Mouse (Mus musculus): ENCODE results near the gene Hsd17b14. TPM values are rescaled to one million over a fixed set of nuclear protein-coding genes. Genes with fewer than 3 reads are reported as not detected.

The Hsd17b14 gene
- polyA plus RNA-seq, 1 experiment from 2014 or later = 1.4 TPM

GRCm38 (mm10) chr7:45574472-45575379 is 20.0 kb downstream of the Hsd17b14 start:
- Histone ChIP-seq H3K27ac (ENCODE audit: low read length) (no peak overlapping the region), H3K27me3 (replicated peaks; ENCODE audit: insufficient read depth, low read length) (no peaks in the 10 kb centered on the region), H3K4me1 (ENCODE audit: insufficient read depth, low read depth, low read length) (peaks cover 11% of the 10 kb centered on the region), H3K36me3 (ENCODE audit: insufficient read depth, low read length) (peaks cover 5% of the 10 kb centered on the region; the same call in 1 of the 2 replicates), H3K4me3 (ENCODE audit: low read depth, low read length) (no peak overlapping the region), H3K4me2 (replicated peaks; ENCODE audit: low read depth, low read length) (no peak overlapping the region), H3K9ac (replicated peaks; ENCODE audit: low read depth) (no peak overlapping the region), H3K9me3 (ENCODE audit: low read length) (no peaks in the 10 kb centered on the region)
- ATAC-seq = no peak
- no peak for TF ChIP-seq EP300 (IDR thresholded peaks at IDR 0.05)
- no peak for TF ChIP-seq CTCF (IDR thresholded peaks at IDR 0.05)
- 82% methylated on average over 15 of the region's 15 CpGs for WGBS
- DNase-seq (ENCODE audit: low spot score) = no peak

- Histone ChIP-seq H3K27me3 (replicated peaks; ENCODE audit: insufficient read depth, low read length) (no peaks in the 10 kb centered on the region), H3K4me3 (ENCODE audit: low read depth, low read length) (no peak overlapping the region), H3K4me1 (ENCODE audit: insufficient read depth, low read depth, low read length) (no peaks in the 10 kb centered on the region), H3K27ac (ENCODE audit: low read length) (no peak overlapping the region), H3K4me2 (replicated peaks; ENCODE audit: low read depth, low read length) (no peak overlapping the region), H3K9ac (replicated peaks; ENCODE audit: low read depth) (no peak overlapping the region), H3K36me3 (ENCODE audit: insufficient read depth, low read length) (no peaks in the 10 kb centered on the region), H3K9me3 (ENCODE audit: low read length) (no peaks in the 10 kb centered on the region)
- no peak for ATAC-seq
- TF ChIP-seq EP300 (IDR thresholded peaks at IDR 0.05) = no peak
- no peak for TF ChIP-seq CTCF (IDR thresholded peaks at IDR 0.05)
- 91% methylated on average over 6 of the region's 6 CpGs for WGBS
- DNase-seq (ENCODE audit: low spot score) = no peak
Measured at GRCm38 (mm10) chr7:45585923-45586322, 31.2 kb downstream of the Hsd17b14 start.

- H3K4me3 ChIP-seq (ENCODE audit: low read depth, low read length) = no peak overlapping the region
- H3K9ac ChIP-seq (replicated peaks; ENCODE audit: low read depth) = no peak overlapping the region
- no peaks in the 10 kb centered on the region for H3K36me3 ChIP-seq (ENCODE audit: insufficient read depth, low read length)
- no peak overlapping the region for H3K27ac ChIP-seq (ENCODE audit: low read length)
- no peak overlapping the region for H3K4me2 ChIP-seq (replicated peaks; ENCODE audit: low read depth, low read length)
- H3K27me3 ChIP-seq (replicated peaks; ENCODE audit: insufficient read depth, low read length) = no peaks in the 10 kb centered on the region
- H3K4me1 ChIP-seq (ENCODE audit: insufficient read depth, low read depth, low read length) = no peaks in the 10 kb centered on the region
- no peak for DNase-seq (ENCODE audit: low spot score)
- H3K9me3 ChIP-seq (ENCODE audit: low read length) = no peaks in the 10 kb centered on the region
- ATAC-seq = no peak
- WGBS = 92% methylated on average over 23 of the region's 23 CpGs
- TF ChIP-seq EP300 (IDR thresholded peaks at IDR 0.05) (no peak), CTCF (IDR thresholded peaks at IDR 0.05) (no peak)
Measured at GRCm38 (mm10) chr7:45587631-45588592, 33.2 kb downstream of the Hsd17b14 start.

- ATAC-seq = peak; percentile 99
- Histone ChIP-seq H3K4me1 (ENCODE audit: insufficient read depth, low read depth, low read length) (no peaks in the 10 kb centered on the region), H3K36me3 (ENCODE audit: insufficient read depth, low read length) (no peaks in the 10 kb centered on the region), H3K27ac (ENCODE audit: low read length) (no peak overlapping the region), H3K9ac (replicated peaks; ENCODE audit: low read depth) (no peak overlapping the region), H3K9me3 (ENCODE audit: low read length) (no peaks in the 10 kb centered on the region), H3K4me3 (ENCODE audit: low read depth, low read length) (peak overlapping the region; percentile 26), H3K4me2 (replicated peaks; ENCODE audit: low read depth, low read length) (peak overlapping the region; percentile 43), H3K27me3 (replicated peaks; ENCODE audit: insufficient read depth, low read length) (no peaks in the 10 kb centered on the region)
- 1% methylated on average over 19 of the region's 19 CpGs for WGBS
- TF ChIP-seq EP300 (IDR thresholded peaks at IDR 0.05) (no peak), CTCF (IDR thresholded peaks at IDR 0.05) (peak; percentile 95)
- peak; percentile 99 for DNase-seq (ENCODE audit: low spot score)
Measured at GRCm38 (mm10) chr7:45589173-45589572, 34.5 kb downstream of the Hsd17b14 start.

- H3K4me2 ChIP-seq (replicated peaks; ENCODE audit: low read depth, low read length) = no peak overlapping the region
- no peaks in the 10 kb centered on the region for H3K36me3 ChIP-seq (ENCODE audit: insufficient read depth, low read length)
- DNase-seq (ENCODE audit: low spot score) (no peak), ATAC-seq (no peak)
- H3K4me1 ChIP-seq (ENCODE audit: insufficient read depth, low read depth, low read length) = no peaks in the 10 kb centered on the region
- TF ChIP-seq EP300 (IDR thresholded peaks at IDR 0.05) = no peak
- no peak for TF ChIP-seq CTCF (IDR thresholded peaks at IDR 0.05)
- no peak overlapping the region for H3K9ac ChIP-seq (replicated peaks; ENCODE audit: low read depth)
- no peaks in the 10 kb centered on the region for H3K9me3 ChIP-seq (ENCODE audit: low read length)
- H3K27me3 ChIP-seq (replicated peaks; ENCODE audit: insufficient read depth, low read length) = no peaks in the 10 kb centered on the region
- no peak overlapping the region for H3K27ac ChIP-seq (ENCODE audit: low read length)
- H3K4me3 ChIP-seq (ENCODE audit: low read depth, low read length) = no peak overlapping the region
- 97% methylated on average over 5 of the region's 5 CpGs for WGBS
Measured at GRCm38 (mm10) chr7:45589898-45590297, 35.2 kb downstream of the Hsd17b14 start.

GRCm38 (mm10) chr7:45590874-45591273 is 36.2 kb downstream of the Hsd17b14 start:
- Histone ChIP-seq H3K4me3 (ENCODE audit: low read depth, low read length) (no peak overlapping the region), H3K36me3 (ENCODE audit: insufficient read depth, low read length) (no peaks in the 10 kb centered on the region), H3K4me1 (ENCODE audit: insufficient read depth, low read depth, low read length) (no peaks in the 10 kb centered on the region), H3K27ac (ENCODE audit: low read length) (no peak overlapping the region), H3K9ac (replicated peaks; ENCODE audit: low read depth) (no peak overlapping the region), H3K4me2 (replicated peaks; ENCODE audit: low read depth, low read length) (no peak overlapping the region), H3K9me3 (ENCODE audit: low read length) (no peaks in the 10 kb centered on the region), H3K27me3 (replicated peaks; ENCODE audit: insufficient read depth, low read length) (no peaks in the 10 kb centered on the region)
- 59% methylated on average over 3 of the region's 3 CpGs for WGBS
- peak; percentile 28 for DNase-seq (ENCODE audit: low spot score)
- ATAC-seq = no peak
- TF ChIP-seq CTCF (IDR thresholded peaks at IDR 0.05) (peak; percentile 42), EP300 (IDR thresholded peaks at IDR 0.05) (no peak)
